Mouse (Mus musculus) hindbrain, embryonic 11.5 days (tissue): Measurements from ENCODE around the gene Pdcd5. TPM values are rescaled to one million over a fixed set of nuclear protein-coding genes. Genes with fewer than 3 reads are reported as not detected.

Source experiments
- ATAC-seq: fragments of 200-750 bp; cut with Nextera tagmentation; 2 replicates; pipeline ENCODE4 v1.8.0; 2017; ENCODE audit warnings: mild to moderate bottlenecking, moderate TSS enrichment, moderate library complexity; ENCODE audit not compliant: low FRiP score
- DNase-seq: peaks from one replicate; pipeline ENCODE4 v3.0.0-alpha.2; 2015; ENCODE audit warnings: low spot score
- H3K27ac ChIP-seq: fragments of 300-500 bp; sonication (generic); 2 replicates; pipeline ENCODE4 v1.5.1; 2014; ENCODE audit warnings: mild to moderate bottlenecking, low read depth, low read length
- H3K27me3 ChIP-seq: fragments of 300-500 bp; sonication (generic); 2 replicates; pipeline ENCODE4 v1.6.1; 2014; ENCODE audit warnings: mild to moderate bottlenecking, low read length, moderate library complexity, mixed read lengths; ENCODE audit not compliant: control insufficient read depth, insufficient read depth
- H3K36me3 ChIP-seq: fragments of 300-500 bp; sonication (generic); 2 replicates; pipeline ENCODE4 v1.6.1; 2014; ENCODE audit warnings: mild to moderate bottlenecking, low read length, moderate library complexity, mixed read lengths; ENCODE audit not compliant: control insufficient read depth, insufficient read depth
- H3K4me1 ChIP-seq: fragments of 300-500 bp; sonication (generic); replicated peaks from 2 replicates; pipeline ENCODE4 v1.6.1; 2014; ENCODE audit warnings: low read length, mixed read lengths; ENCODE audit not compliant: control insufficient read depth, insufficient read depth
- H3K4me2 ChIP-seq: fragments of 300-500 bp; sonication (generic); replicated peaks from 2 replicates; pipeline ENCODE4 v1.6.1; 2014; ENCODE audit warnings: mild to moderate bottlenecking, low read depth, low read length
- H3K4me3 ChIP-seq: fragments of 300-500 bp; sonication (generic); 2 replicates; pipeline ENCODE4 v1.5.1; 2014; ENCODE audit warnings: low read depth, low read length
- H3K9ac ChIP-seq: fragments of 300-500 bp; sonication (generic); 2 replicates; pipeline ENCODE4 v1.6.1; 2014; ENCODE audit warnings: low read depth, low read length
- H3K9me3 ChIP-seq: fragments of 300-500 bp; sonication (generic); 2 replicates; pipeline ENCODE4 v1.6.1; 2016; ENCODE audit warnings: low read length; ENCODE audit not compliant: control insufficient read depth
- WGBS: fragments of 180-500 bp; shearing (Covaris S2); extraction: QIAGEN DNeasy Blood & Tissue Kit; methylation state at CpG from one replicate; pipeline ENCODE4 v1.1.7; 2014; 5-methylcytosine and 5-hydroxymethylcytosine counted together
- polyA plus RNA-seq: library from polyadenylated mRNA; unstranded; fragments of >200 nt; fragmentation: Nextera tagmentation; extraction: Ambion mirVana; gene quantifications from 2 replicates; pipeline ENCODE4 v1.2.1, GENCODE M21; 2014

Pdcd5 gene
- polyA plus RNA-seq, 1 experiment from 2014 or later = 325 TPM

- no peak for ATAC-seq
- no peak for DNase-seq
- WGBS = 80% methylated on average over 6 of the region's 6 CpGs
Observed at GRCm38 (mm10) chr7:35683409-35684122, 36.2 kb upstream of the Pdcd5 start.

DNA sequence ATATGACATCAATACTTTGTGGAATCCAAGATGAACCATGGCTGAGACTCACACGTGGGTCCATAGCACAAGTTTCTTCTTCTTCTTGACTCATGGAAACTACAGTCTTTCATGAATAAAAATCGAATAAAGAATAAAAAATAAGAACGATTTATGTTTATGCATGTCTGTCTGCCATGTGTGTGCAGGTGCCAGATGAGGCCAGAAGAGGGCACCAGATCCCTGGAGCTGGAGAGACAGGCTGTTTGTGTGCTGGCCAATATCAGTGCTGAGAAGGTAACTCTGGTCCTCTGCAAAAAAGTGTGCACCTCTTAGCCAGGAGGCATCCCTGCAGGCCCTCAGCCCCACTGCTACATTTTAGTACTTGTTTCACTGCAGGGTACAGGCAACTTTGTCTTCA is 34.2 kb upstream of the Pdcd5 start:
- no peaks in the 10 kb centered on the region for H3K9me3 ChIP-seq
- DNase-seq = no peak
- H3K36me3 ChIP-seq = no peaks in the 10 kb centered on the region
- whole genome bisulfite sequencing = 74% methylated on average over 3 of the region's 3 CpGs
- no peak overlapping the region for H3K4me3 ChIP-seq
- H3K27ac ChIP-seq = no peak overlapping the region
- no peaks in the 10 kb centered on the region for H3K4me1 ChIP-seq
- no peak overlapping the region for H3K9ac ChIP-seq
- H3K27me3 ChIP-seq = no peaks in the 10 kb centered on the region
- no peak overlapping the region for H3K4me2 ChIP-seq
- ATAC-seq = no peak

More at GRCm38 (mm10) chr7:35683409-35684122, 36.2 kb upstream of the Pdcd5 start:
- Histone ChIP-seq H3K27ac (no peak overlapping the region), H3K9ac (no peak overlapping the region), H3K4me1 (peaks cover 2% of the 10 kb centered on the region; the same call in 1 of the 2 replicates), H3K36me3 (no peaks in the 10 kb centered on the region), H3K9me3 (no peaks in the 10 kb centered on the region), H3K4me2 (no peak overlapping the region), H3K27me3 (no peaks in the 10 kb centered on the region), H3K4me3 (no peak overlapping the region)

- H3K4me1 ChIP-seq = no peaks in the 10 kb centered on the region
- no peaks in the 10 kb centered on the region for H3K36me3 ChIP-seq
- no peak overlapping the region for H3K9ac ChIP-seq
- H3K9me3 ChIP-seq = no peaks in the 10 kb centered on the region
- H3K4me2 ChIP-seq = no peak overlapping the region
- no peak overlapping the region for H3K27ac ChIP-seq
- 82% methylated on average over 4 of the region's 4 CpGs for WGBS
- DNase-seq = no peak
- no peaks in the 10 kb centered on the region for H3K27me3 ChIP-seq
- ATAC-seq = no peak
- no peak overlapping the region for H3K4me3 ChIP-seq
Observed at GRCm38 (mm10) chr7:35678976-35679375, 31.7 kb upstream of the Pdcd5 start.

- ATAC-seq (peak; percentile 85), DNase-seq (peak; percentile 74)
- Histone ChIP-seq H3K4me3 (no peak overlapping the region), H3K9ac (no peak overlapping the region), H3K27me3 (no peaks in the 10 kb centered on the region), H3K4me1 (peaks cover 4% of the 10 kb centered on the region; the same call in 1 of the 2 replicates), H3K36me3 (no peaks in the 10 kb centered on the region), H3K27ac (peak overlapping the region; percentile 73), H3K9me3 (no peaks in the 10 kb centered on the region), H3K4me2 (no peak overlapping the region)
- 31% methylated on average over 18 of the region's 18 CpGs for WGBS
Observed at GRCm38 (mm10) chr7:35668066-35669041, 21.0 kb upstream of the Pdcd5 start.

- Histone ChIP-seq H3K4me3 (no peak overlapping the region), H3K4me2 (no peak overlapping the region), H3K9me3 (no peaks in the 10 kb centered on the region), H3K27me3 (no peaks in the 10 kb centered on the region), H3K27ac (no peak overlapping the region), H3K9ac (no peak overlapping the region), H3K4me1 (peaks cover 4% of the 10 kb centered on the region; the same call in 1 of the 2 replicates), H3K36me3 (no peaks in the 10 kb centered on the region)
- ATAC-seq = peak; percentile 39; the same call in 1 of the 2 replicates
- WGBS = 50% methylated on average over 16 of the region's 16 CpGs
- DNase-seq = peak; percentile 32
Observed at GRCm38 (mm10) chr7:35663790-35664376, 16.6 kb upstream of the Pdcd5 start.

DNA sequence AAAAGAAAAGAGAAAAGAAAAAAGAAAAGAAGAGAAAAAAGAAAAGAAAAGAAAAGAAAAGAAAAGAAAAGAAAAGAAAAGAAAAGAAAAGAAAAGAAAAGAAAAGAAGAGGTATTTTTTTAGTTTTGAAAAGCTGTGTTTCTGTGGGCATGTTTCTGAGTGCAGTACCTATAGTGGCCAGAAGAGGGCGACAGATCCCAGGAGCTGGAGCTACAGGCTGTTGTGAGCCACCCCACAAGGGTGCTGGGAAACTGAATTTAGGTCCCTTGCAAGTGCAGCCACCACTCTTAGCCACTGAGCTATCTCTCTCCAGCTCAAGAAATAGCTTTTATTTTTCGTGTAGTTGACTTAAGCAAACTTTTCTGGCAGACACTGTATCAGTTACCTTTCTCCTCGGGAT is 11.9 kb upstream of the Pdcd5 start:
- no peak overlapping the region for H3K9ac ChIP-seq
- no peaks in the 10 kb centered on the region for H3K36me3 ChIP-seq
- no peak overlapping the region for H3K4me2 ChIP-seq
- H3K27me3 ChIP-seq = no peaks in the 10 kb centered on the region
- H3K4me3 ChIP-seq = no peak overlapping the region
- WGBS = 61% methylated on average over 3 of the region's 3 CpGs
- H3K4me1 ChIP-seq = peaks cover 4% of the 10 kb centered on the region; the same call in 1 of the 2 replicates
- H3K9me3 ChIP-seq = no peaks in the 10 kb centered on the region
- DNase-seq (peak; percentile 54), ATAC-seq (no peak)
- no peak overlapping the region for H3K27ac ChIP-seq

- WGBS = 39% methylated on average over 6 of the region's 6 CpGs
- Histone ChIP-seq H3K4me3 (no peak overlapping the region), H3K9ac (no peak overlapping the region), H3K36me3 (no peaks in the 10 kb centered on the region), H3K9me3 (no peaks in the 10 kb centered on the region), H3K27me3 (no peaks in the 10 kb centered on the region), H3K4me1 (no peaks in the 10 kb centered on the region), H3K4me2 (no peak overlapping the region), H3K27ac (no peak overlapping the region)
- DNase-seq = no peak
- ATAC-seq = no peak
Observed at GRCm38 (mm10) chr7:35657829-35658228, 10.5 kb upstream of the Pdcd5 start.

- Histone ChIP-seq H3K9me3 (no peaks in the 10 kb centered on the region), H3K9ac (no peak overlapping the region), H3K27me3 (no peaks in the 10 kb centered on the region), H3K27ac (no peak overlapping the region), H3K36me3 (no peaks in the 10 kb centered on the region), H3K4me2 (no peak overlapping the region), H3K4me3 (no peak overlapping the region), H3K4me1 (no peaks in the 10 kb centered on the region)
- WGBS = 81% methylated on average over 10 of the region's 10 CpGs
- DNase-seq (no peak), ATAC-seq (no peak)
Observed at GRCm38 (mm10) chr7:35651583-35652270, 4.4 kb upstream of the Pdcd5 start.
